Mouse (Mus musculus): ENCODE measurements around the gene Rhoa. TPM values are rescaled to one million over a fixed set of nuclear protein-coding genes. Genes with fewer than 3 reads are reported as not detected.

Gene Rhoa
- total RNA-seq, 2 experiments from 2014 or later = 209 to 216 TPM

DNA sequence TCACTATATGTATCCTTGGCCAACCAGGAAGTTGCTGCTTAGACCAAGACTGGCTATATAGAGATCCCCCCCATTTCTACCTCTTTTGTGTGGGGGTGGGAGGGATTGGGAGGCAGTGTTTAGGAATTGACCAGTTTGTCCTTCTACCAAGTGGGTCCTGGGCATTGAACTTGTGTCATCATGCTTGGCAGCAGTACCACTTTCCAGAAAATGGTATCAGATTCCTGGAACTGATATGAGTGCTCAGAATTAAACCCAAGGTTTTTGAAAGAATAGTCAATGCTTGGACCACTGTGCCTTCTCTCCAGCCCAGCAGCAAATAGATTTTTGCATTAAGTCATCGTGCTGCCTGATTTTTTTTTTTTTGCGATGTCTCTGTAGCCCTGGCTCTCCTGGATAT is 19.9 kb downstream of the Rhoa start:
- intact Hi-C loops (cut with DNase I) = no loop called here
- no peak for DNase-seq (ENCODE audit: extremely low spot score in 1 of 2, low spot score in 2 of 2)

GRCm38 (mm10) chr9:108337848-108338550 is 32.1 kb downstream of the Rhoa start:
- no peak for DNase-seq (ENCODE audit: extremely low spot score in 1 of 2, low spot score in 2 of 2)
- intact Hi-C loops (cut with DNase I) = no loop called here

- DNase-seq (ENCODE audit: extremely low spot score in 1 of 2, low spot score in 2 of 2) = no peak
- intact Hi-C loops (cut with DNase I) = no loop called here
These were observed 32.6 kb downstream of the Rhoa start for GRCm38 (mm10) chr9:108338551-108338885.

- intact Hi-C loops (cut with DNase I) = no loop called here
These were observed 33.2 kb downstream of the Rhoa start, which contains the start of gene Gpx1 for GRCm38 (mm10) chr9:108338886-108339781. Gene Gpx1 (plus strand): TSS chr9:108338903.

GRCm38 (mm10) chr9:108339886-108340257 is 33.9 kb downstream of the Rhoa start:
- intact Hi-C loops (cut with DNase I) = no loop called here
- DNase-seq (ENCODE audit: extremely low spot score in 1 of 2, low spot score in 2 of 2) = no peak

More at GRCm38 (mm10) chr9:108338886-108339781, 33.2 kb downstream of the Rhoa start, which contains the start of gene Gpx1:
- DNase-seq (ENCODE audit: extremely low spot score in 1 of 2, low spot score in 2 of 2) = peak; percentile 83 to 95

GRCm38 (mm10) chr9:108340258-108341138 is 34.6 kb downstream of the Rhoa start:
- intact Hi-C loops (cut with DNase I) = no loop called here
- DNase-seq (ENCODE audit: extremely low spot score in 1 of 2, low spot score in 2 of 2) = no peak

DNA sequence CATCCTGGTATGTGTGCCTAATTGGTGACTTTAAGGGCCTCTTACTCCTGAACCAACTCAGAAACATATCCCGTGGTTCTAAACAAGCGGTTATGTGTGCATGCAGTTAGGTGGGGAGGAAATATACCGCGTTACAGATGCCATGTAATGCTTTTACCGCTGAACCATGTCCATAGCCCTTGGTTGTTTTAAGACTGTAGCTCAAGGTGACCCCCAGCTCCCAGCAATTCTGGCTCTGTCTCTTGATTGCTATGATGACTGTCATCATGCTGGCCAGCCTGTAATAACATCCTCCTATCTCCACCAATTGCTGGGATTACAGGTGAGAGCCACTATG is 35.2 kb downstream of the Rhoa start:
- intact Hi-C loops (cut with DNase I) = no loop called here
- no peak for DNase-seq (ENCODE audit: extremely low spot score in 1 of 2, low spot score in 2 of 2)

- intact Hi-C loops (cut with DNase I) = no loop called here
- DNase-seq (ENCODE audit: extremely low spot score in 1 of 2, low spot score in 2 of 2) = no peak
These were observed 35.9 kb downstream of the Rhoa start for GRCm38 (mm10) chr9:108341801-108342200.

- intact Hi-C loops (cut with DNase I) = no loop called here
- DNase-seq (ENCODE audit: extremely low spot score in 1 of 2, low spot score in 2 of 2) = no peak
These were observed 36.4 kb downstream of the Rhoa start for GRCm38 (mm10) chr9:108342301-108342831.

DNA sequence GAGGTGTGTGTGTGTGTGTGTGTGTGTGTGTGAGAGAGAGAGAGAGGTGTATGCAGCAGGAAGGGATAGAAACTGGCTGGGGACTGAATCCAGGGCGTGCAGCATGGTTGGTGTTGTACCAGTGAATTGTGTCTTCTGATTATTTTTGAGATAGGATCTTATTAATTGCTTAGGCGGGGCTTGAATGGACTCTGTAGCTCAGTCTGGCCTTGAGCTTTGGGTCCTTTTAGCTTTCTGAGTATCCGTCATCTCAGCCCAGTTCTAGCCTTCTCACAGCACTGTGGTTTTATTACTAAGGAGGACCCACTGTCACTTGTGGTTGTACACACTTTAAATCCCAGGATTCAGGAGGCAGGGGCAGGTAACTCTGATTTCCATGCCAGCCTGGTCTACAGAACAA is 37.4 kb downstream of the Rhoa start:
- intact Hi-C loops (cut with DNase I) = no loop called here
- no peak for DNase-seq (ENCODE audit: extremely low spot score in 1 of 2, low spot score in 2 of 2)

DNA sequence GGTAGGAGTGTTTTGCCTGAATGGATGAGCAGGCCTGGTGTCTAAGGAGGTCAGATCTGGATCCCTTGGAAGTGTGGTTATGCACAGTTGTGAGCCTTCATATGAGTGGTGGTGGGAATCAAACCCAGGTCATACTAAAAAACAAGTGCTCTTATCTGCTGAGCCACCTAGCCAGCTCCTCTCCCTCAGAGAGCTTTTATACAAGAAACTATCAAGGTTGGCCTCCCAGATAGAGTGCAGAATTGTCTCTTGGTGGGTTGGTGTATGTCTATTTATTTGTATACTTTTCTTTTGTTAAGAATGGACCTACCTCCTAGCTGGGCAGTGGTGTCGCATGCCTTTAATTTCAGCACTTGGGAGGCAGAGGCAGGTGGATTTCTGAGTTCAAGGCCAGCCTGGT is 37.9 kb downstream of the Rhoa start:
- no peak for DNase-seq (ENCODE audit: extremely low spot score in 1 of 2, low spot score in 2 of 2)
- intact Hi-C loops (cut with DNase I) = no loop called here

DNA sequence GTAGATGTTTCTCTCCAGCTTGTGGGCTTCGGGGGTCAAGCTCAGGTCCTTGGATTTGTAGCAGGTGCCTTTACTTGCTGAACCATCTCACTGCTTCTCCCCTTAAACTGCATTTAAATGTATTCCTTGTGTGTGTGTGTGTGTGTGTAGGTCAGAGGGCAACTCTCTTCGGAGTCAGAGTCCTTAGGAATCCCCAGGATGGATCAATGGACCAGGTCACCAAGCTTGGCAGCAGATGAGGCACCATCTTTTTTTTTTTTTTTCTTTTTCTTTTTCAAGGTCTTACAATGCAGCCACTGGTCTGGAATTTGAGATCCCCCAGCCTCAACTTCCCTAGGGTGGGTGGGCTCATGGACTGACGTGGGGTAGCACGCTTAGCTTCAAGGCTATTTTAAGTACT is 38.5 kb downstream of the Rhoa start:
- intact Hi-C loops (cut with DNase I) = no loop called here

DNA sequence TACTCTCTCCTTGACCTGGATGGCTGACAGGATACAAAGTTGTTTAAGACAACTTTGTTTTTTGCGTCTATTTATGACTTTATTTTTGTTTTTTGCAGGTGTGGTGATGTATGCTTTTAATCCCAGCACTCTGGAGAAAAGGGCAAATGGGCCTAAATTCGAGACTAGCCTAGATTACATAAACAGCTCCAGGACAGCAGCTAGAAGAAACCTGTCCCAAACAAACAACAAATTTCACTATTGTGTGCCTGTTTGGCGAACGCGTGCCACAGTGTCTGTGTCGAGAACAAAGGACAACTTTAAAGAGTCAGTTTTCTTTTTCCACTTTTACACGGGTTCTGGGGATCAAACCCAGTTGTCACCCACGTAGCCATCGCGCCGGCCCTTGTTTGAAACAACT is 41.1 kb downstream of the Rhoa start:
- intact Hi-C loops (cut with DNase I) = no loop called here
- DNase-seq (ENCODE audit: extremely low spot score in 1 of 2, low spot score in 2 of 2) = no peak

More for the DNA sequence above, 38.5 kb downstream of the Rhoa start:
- no peak for DNase-seq (ENCODE audit: extremely low spot score in 1 of 2, low spot score in 2 of 2)

DNA sequence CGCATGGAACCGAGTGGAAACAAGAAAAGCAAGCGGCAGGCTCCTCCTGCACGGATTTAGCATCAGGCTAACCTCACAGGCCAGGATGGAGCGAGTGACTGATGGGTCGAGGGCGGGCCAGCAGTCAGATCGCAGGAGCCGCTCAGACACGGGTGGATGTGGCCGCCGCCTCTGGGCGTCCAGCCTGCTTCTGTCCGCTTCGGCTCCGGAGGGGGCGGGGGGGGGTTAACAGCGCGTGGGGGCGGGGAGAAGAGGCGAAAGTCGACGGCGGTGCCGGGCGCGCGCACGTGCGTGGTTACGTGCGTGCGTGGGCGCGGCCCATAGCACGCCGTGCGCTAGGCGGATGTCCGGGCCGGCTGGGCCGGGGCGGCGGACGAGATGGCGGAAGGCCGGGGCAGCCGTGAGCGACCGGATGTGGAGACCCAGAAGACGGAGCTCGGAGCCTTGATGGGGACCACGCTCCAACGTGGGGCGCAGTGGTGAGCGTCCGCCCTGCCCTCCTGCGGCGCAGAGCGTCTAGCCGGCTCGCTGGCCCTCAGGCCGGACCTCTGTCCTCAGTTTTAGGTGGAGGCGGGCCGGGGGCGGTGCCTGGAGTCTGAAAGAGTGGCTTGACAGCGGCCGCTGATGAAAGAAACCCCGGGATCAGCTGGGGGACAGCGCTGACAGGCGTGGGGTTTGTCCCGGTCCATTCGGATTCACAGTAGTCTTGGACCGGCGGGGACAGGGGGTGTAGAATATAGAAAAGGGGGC is 41.8 kb downstream of the Rhoa start, which contains the start of gene Usp4:
Usp4 (plus strand) TSS at position 314 of the 750 bp plus-strand sequence.
- intact Hi-C loops (cut with DNase I) = no loop called here
- DNase-seq (ENCODE audit: extremely low spot score in 1 of 2, low spot score in 2 of 2) = peak; percentile 81 to 95

DNA sequence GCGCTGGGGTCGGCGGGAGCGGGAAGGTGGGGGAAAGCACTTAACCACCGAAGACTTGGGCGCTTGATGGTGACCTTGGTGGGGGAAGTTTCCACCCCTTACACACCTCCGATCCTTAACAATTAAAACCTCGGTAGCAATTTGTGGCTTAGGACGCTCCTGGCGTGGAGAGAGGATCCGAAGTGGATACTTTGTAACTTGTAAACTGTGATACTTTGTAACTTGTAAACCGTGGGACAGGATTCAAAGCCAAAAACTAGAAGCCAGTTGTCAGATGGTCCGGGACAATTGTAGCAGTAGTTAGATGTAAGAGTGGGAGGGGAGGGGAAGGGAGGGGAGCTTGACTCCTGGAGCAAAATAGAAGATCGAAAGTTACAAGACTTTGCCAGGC is 42.4 kb downstream of the Rhoa start:
- intact Hi-C loops (cut with DNase I) = no loop called here
- DNase-seq (ENCODE audit: extremely low spot score in 1 of 2, low spot score in 2 of 2) = no peak

DNA sequence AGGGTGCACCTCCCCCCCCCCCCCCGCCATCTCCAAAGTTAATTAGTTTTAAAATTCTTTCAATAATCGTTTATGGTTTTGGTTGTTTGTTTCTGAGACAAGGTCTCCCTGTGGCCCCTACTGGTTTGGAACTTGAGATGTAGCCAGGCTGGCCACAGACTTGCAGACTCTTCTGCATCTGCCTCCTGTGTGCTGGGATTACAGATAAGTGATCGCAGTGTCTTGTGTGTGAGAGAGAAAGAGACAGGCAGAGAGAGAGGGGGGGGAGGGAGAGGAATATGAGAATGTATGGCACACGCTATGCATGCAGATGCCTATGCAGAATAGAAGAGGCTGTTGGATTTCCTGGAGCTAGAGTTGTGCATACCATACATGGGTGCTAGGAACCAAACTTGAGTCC is 43.8 kb downstream of the Rhoa start:
- intact Hi-C loops (cut with DNase I) = loop anchor here (5.0 kb wide), 1 partner anchor 38 kb away; no protein-coding TSS in a partner anchor
- DNase-seq (ENCODE audit: extremely low spot score in 1 of 2, low spot score in 2 of 2) = no peak

GRCm38 (mm10) chr9:108378234-108378633 is 72.3 kb downstream of the Rhoa start:
- intact Hi-C loops (cut with DNase I) = no loop called here
- no peak for DNase-seq (ENCODE audit: extremely low spot score in 1 of 2, low spot score in 2 of 2)

GRCm38 (mm10) chr9:108378736-108379135 is 72.8 kb downstream of the Rhoa start:
- intact Hi-C loops (cut with DNase I) = no loop called here
- DNase-seq (ENCODE audit: extremely low spot score in 1 of 2, low spot score in 2 of 2) = no peak
